Mouse (Mus musculus) MEL (cell line): ENCODE results near the gene Sp2.
A peak's percentile ranks its signal among the peaks of the same experiment; 100 is the strongest.

ENCODE experiments used
- CTCF ChIP-seq, 3 experiments: IDR thresholded peaks in 2 of 3; conservative IDR thresholded peaks in 1 of 3; 2 replicates each; pipeline ENCODE4 v1.5.1; 2011 to 2012; ENCODE audit warnings: low read length in 3 of 3, low read depth in 2 of 3, mild to moderate bottlenecking in 2 of 3, improper control_type of control experiment in 1 of 3, inconsistent platforms in 1 of 3, mixed read lengths in 1 of 3, moderate library complexity in 1 of 3; ENCODE audit not compliant: control insufficient read depth in 1 of 3, insufficient read depth in 1 of 3, poor library complexity in 1 of 3, severe bottlenecking in 1 of 3
- EP300 ChIP-seq, 2 experiments: IDR thresholded peaks; 2 replicates each; pipeline ENCODE4 v1.6.1; 2011; ENCODE audit warnings: improper control_type of control experiment in 2 of 2, low read length in 2 of 2, low read depth in 1 of 2, mild to moderate bottlenecking in 1 of 2
- MAX ChIP-seq: IDR thresholded peaks from 2 replicates; pipeline ENCODE4 v1.6.1; 2011; ENCODE audit warnings: low read length, improper control_type of control experiment
- MEF2A ChIP-seq: IDR thresholded peaks from 2 replicates; pipeline ENCODE4 v1.6.1; 2014; ENCODE audit warnings: low read depth, mild to moderate bottlenecking, inconsistent platforms, low read length, improper control_type of control experiment; ENCODE audit not compliant: poor library complexity, insufficient replicate concordance, severe bottlenecking; ENCODE audit errors: extremely low read depth
- RAD21 ChIP-seq: IDR thresholded peaks from 2 replicates; pipeline ENCODE4 v1.6.1; 2011; ENCODE audit warnings: mild to moderate bottlenecking, low read depth, low read length, improper control_type of control experiment
- SMC3 ChIP-seq: IDR thresholded peaks from 2 replicates; pipeline ENCODE4 v1.6.1; 2011; ENCODE audit warnings: low read depth, low read length, improper control_type of control experiment
- TAL1 ChIP-seq: IDR thresholded peaks from 2 replicates; pipeline ENCODE4 v1.6.1; 2012; ENCODE audit warnings: mild to moderate bottlenecking, inconsistent platforms, low read length, moderate library complexity, mixed read lengths
- TBP ChIP-seq: IDR thresholded peaks from 2 replicates; pipeline ENCODE4 v1.8.0; 2011; ENCODE audit warnings: low read depth, low read length, improper control_type of control experiment

- TF ChIP-seq CTCF (IDR thresholded peaks at IDR 0.05 in 2 of 3, conservative IDR thresholded peaks at IDR 0.05 in 1 of 3; ENCODE audit: control insufficient read depth in 1 of 3, insufficient read depth in 1 of 3, low read depth in 2 of 3, low read length in 3 of 3, poor library complexity in 1 of 3, severe bottlenecking in 1 of 3) (no peak), SMC3 (no peak), EP300 (IDR thresholded peaks at IDR 0.05; ENCODE audit: low read depth in 1 of 2, low read length in 2 of 2) (peak; percentile 68 to 71), TAL1 (peak; percentile 22; the same call in 1 of the 2 replicates), RAD21 (no peak), MEF2A (no peak), TBP (peak; percentile 86), MAX (no peak)
Measured at GRCm38 (mm10) chr11:96969280-96969722, 13.5 kb downstream of the Sp2 start.
